Mouse (Mus musculus): ENCODE results near the gene Thada.

DNA sequence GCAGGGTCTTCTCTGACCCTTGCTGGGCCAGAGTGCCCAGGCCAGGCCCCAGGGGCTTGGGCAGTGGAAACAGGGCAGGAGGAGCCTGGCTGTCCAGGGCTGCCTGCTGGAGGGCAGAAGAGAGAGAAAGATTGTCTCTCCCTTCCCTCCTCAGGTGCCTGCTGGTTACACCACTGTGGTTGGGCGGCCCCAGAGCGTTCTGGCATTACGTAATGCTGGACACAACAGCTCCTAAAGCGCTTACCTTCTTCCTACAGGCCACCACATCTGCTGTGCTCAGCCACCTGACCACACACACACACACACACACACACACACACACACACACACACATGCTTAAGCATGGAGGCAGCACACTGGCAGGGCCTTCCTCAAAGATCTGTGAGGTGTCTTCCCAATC lies 298.6 kb downstream of the Thada start:
- TF ChIP-seq CTCF (conservative IDR thresholded peaks at IDR 0.05; ENCODE audit: insufficient read depth, insufficient read length, low read depth, low read length) (no peak), POLR2A (IDR thresholded peaks at IDR 0.05; ENCODE audit: low read depth, low read length) (no peak)
